Mouse (Mus musculus): ENCODE results near the gene Clec11a.

DNA sequence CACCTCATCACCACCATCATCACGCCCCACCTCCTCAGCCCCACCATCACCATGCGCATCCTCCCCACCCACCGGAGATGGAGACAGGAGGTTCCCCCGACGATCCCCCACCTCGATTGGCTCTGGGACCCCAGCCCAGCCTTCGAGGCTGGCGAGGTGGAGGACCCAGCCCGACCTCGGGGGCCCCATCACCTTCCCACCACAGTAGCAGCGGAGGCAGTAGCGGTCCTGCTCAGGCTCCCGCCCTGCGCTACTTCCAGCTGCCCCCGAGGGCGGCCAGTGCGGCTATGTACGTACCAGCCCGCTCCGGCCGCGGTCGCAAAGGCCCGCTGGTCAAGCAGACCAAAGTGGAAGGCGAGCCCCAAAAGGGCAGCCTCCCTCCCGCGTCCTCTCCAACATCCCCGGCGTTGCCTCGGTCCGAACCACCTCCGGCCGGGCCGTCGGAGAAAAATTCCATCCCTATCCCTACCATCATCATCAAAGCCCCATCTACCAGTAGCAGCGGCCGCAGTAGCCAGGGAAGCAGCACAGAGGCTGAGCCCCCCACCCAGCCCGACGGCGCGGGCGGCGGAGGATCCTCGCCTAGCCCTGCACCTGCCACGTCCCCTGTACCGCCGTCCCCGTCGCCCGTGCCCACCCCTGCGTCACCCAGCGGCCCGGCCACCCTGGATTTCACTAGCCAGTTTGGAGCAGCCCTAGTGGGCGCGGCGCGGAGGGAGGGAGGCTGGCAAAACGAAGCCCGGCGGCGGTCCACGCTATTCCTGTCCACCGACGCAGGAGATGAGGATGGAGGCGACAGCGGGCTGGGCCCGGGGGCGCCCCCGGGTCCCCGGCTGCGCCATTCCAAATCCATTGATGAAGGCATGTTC is 45.4 kb upstream of the Clec11a start:
- TF ChIP-seq CTCF (IDR thresholded peaks at IDR 0.05 in 2 of 3, conservative IDR thresholded peaks at IDR 0.05 in 1 of 3; ENCODE audit: control insufficient read depth in 1 of 3, insufficient read depth in 1 of 3, low read depth in 2 of 3, low read length in 3 of 3, poor library complexity in 1 of 3, severe bottlenecking in 1 of 3) = no peak
- TF ChIP-seq MAX (IDR thresholded peaks at IDR 0.05; ENCODE audit: low read length) = no peak
- TF ChIP-seq EP300 (IDR thresholded peaks at IDR 0.05; ENCODE audit: low read depth in 1 of 2, low read length in 2 of 2) = no peak
- no peak for TF ChIP-seq MYC (IDR thresholded peaks at IDR 0.05; ENCODE audit: low read depth, low read length)
- TF ChIP-seq BHLHE40 (IDR thresholded peaks at IDR 0.05; ENCODE audit: borderline replicate concordance, low read depth, low read length) = no peak
- no peak for TF ChIP-seq POLR2A (IDR thresholded peaks at IDR 0.05; ENCODE audit: control insufficient read depth in 1 of 2, insufficient read depth in 1 of 2, low read depth in 1 of 2, low read length in 2 of 2, poor library complexity in 1 of 2)

All from MEL (cell line).